Mouse (Mus musculus) limb, embryonic 12.5 days (tissue): Measurements from ENCODE around the gene Baiap3. TPM values are rescaled to one million over a fixed set of nuclear protein-coding genes. Genes with fewer than 3 reads are reported as not detected.

ENCODE experiments used
- ATAC-seq: fragments of 200-750 bp; cut with Nextera tagmentation; 2 replicates; pipeline ENCODE4 v1.8.0; 2017; ENCODE audit warnings: low read depth, moderate TSS enrichment; ENCODE audit not compliant: insufficient number of reproducible peaks, insufficient read depth, low FRiP score, low TSS enrichment
- H3K27ac ChIP-seq: fragments of 300-500 bp; sonication (generic); 2 replicates; pipeline ENCODE4 v1.5.1; 2016; ENCODE audit warnings: mild to moderate bottlenecking, moderate library complexity
- H3K27me3 ChIP-seq: fragments of 300-500 bp; sonication (generic); 2 replicates; pipeline ENCODE4 v1.6.1; 2016; ENCODE audit warnings: mild to moderate bottlenecking, moderate library complexity
- H3K36me3 ChIP-seq: fragments of 300-500 bp; sonication (generic); 2 replicates; pipeline ENCODE4 v1.6.1; 2016; ENCODE audit warnings: mild to moderate bottlenecking, moderate library complexity
- H3K4me1 ChIP-seq: fragments of 300-500 bp; sonication (generic); replicated peaks from 2 replicates; pipeline ENCODE4 v1.6.1; 2016
- H3K4me2 ChIP-seq: fragments of 300-500 bp; sonication (generic); 2 replicates; pipeline ENCODE4 v1.6.1; 2016; ENCODE audit warnings: mild to moderate bottlenecking, moderate library complexity
- H3K4me3 ChIP-seq: fragments of 300-500 bp; sonication (generic); replicated peaks from 2 replicates; pipeline ENCODE4 v1.5.1; 2016; ENCODE audit warnings: mild to moderate bottlenecking
- H3K9ac ChIP-seq: fragments of 300-500 bp; sonication (generic); replicated peaks from 2 replicates; pipeline ENCODE4 v1.6.1; 2016; ENCODE audit warnings: mild to moderate bottlenecking, moderate library complexity
- H3K9me3 ChIP-seq: fragments of 300-500 bp; sonication (generic); 2 replicates; pipeline ENCODE4 v1.6.1; 2016; ENCODE audit warnings: mild to moderate bottlenecking, moderate library complexity
- WGBS: fragments of 180-500 bp; shearing (Covaris S2); methylation state at CpG from one replicate; pipeline ENCODE4 v1.1.7; 2016; 5-methylcytosine and 5-hydroxymethylcytosine counted together
- polyA plus RNA-seq: library from polyadenylated mRNA; unstranded; fragments of >200 nt; fragmentation: Nextera tagmentation; extraction: Ambion mirVana; gene quantifications from 2 replicates; pipeline ENCODE4 v1.2.1, GENCODE M21; 2016

Gene Baiap3
- polyA plus RNA-seq = 1.6 and 2.5 TPM in 2 replicates

- peak; percentile 39 for ATAC-seq
- Histone ChIP-seq H3K4me3 (peak within 1 kb of the TSS; percentile 40), H3K9me3 (no peaks in the 10 kb centered on the region), H3K4me2 (peak within 1 kb of the TSS; percentile 72), H3K27me3 (peaks cover 61% of the 10 kb centered on the region), H3K27ac (no peak within 1 kb of the TSS), H3K9ac (peak within 1 kb of the TSS; percentile 53), H3K4me1 (peaks cover 24% of the 10 kb centered on the region), H3K36me3 (peaks cover 21% of the 10 kb centered on the region)
- WGBS = 5% methylated on average over 31 of the region's 35 CpGs
Measured at GRCm38 (mm10) chr17:25256140-25256754, at the start of gene Baiap3. Gene Baiap3 (minus strand): TSS chr17:25256364.

GRCm38 (mm10) chr17:25298094-25298493 lies 41.9 kb upstream of the Baiap3 start, which contains the start of gene Prss34:
Gene Prss34 (plus strand): TSS chr17:25298394.
- H3K36me3 ChIP-seq = no peaks in the 10 kb centered on the region
- WGBS = 68% methylated on average over 5 of the region's 5 CpGs
- no peak within 1 kb of the TSS for H3K27ac ChIP-seq
- no peak within 1 kb of the TSS for H3K9ac ChIP-seq
- ATAC-seq = no peak
- H3K9me3 ChIP-seq = no peaks in the 10 kb centered on the region
- H3K4me2 ChIP-seq = no peak within 1 kb of the TSS
- H3K4me3 ChIP-seq = no peak within 1 kb of the TSS
- no peaks in the 10 kb centered on the region for H3K4me1 ChIP-seq
- no peaks in the 10 kb centered on the region for H3K27me3 ChIP-seq

DNA sequence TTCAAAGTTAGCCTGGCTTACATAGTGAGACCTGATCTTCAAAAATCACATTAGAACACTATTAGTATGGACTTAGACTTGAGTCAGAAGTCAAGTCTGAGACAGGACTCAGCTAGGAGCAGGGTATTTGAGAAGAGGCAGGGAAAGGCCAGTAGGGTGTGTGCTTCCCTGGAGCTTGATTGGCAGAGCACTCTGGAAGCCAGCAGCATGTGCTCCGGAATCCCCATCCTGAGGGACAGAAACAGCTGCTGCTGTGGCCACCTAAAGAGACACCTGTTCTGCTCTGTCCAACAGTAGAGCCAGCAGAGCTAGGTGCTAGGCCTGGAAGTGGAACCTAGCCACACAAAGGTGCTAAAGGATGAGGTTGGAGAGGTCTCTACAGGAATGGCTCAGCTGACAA lies 37.9 kb upstream of the Baiap3 start:
- Histone ChIP-seq H3K27ac (no peak overlapping the region), H3K36me3 (no peaks in the 10 kb centered on the region), H3K9me3 (no peaks in the 10 kb centered on the region), H3K4me2 (no peak overlapping the region), H3K27me3 (0 out of 2 replicates have a peak, but pooled peaks cover 3% of the 10 kb centered on the region), H3K9ac (no peak overlapping the region), H3K4me3 (no peak overlapping the region), H3K4me1 (no peaks in the 10 kb centered on the region)
- 52% methylated on average over 1 of the region's 1 CpGs for WGBS
- no peak; the same call in 1 of the 2 replicates for ATAC-seq

GRCm38 (mm10) chr17:25293495-25293894 lies 37.3 kb upstream of the Baiap3 start:
- 0 out of 2 replicates have a peak, but pooled peaks cover 3% of the 10 kb centered on the region for H3K27me3 ChIP-seq

GRCm38 (mm10) chr17:25290411-25290810 lies 34.2 kb upstream of the Baiap3 start:
- no peaks in the 10 kb centered on the region for H3K9me3 ChIP-seq
- 0 out of 2 replicates have a peak, but pooled peaks cover 3% of the 10 kb centered on the region for H3K27me3 ChIP-seq
- H3K4me2 ChIP-seq = no peak overlapping the region
- H3K4me1 ChIP-seq = no peaks in the 10 kb centered on the region
- ATAC-seq = no peak
- H3K4me3 ChIP-seq = no peak overlapping the region
- H3K36me3 ChIP-seq = no peaks in the 10 kb centered on the region
- H3K27ac ChIP-seq = no peak overlapping the region
- no peak overlapping the region for H3K9ac ChIP-seq
- 35% methylated on average over 4 of the region's 4 CpGs for WGBS

More at GRCm38 (mm10) chr17:25293495-25293894, 37.3 kb upstream of the Baiap3 start:
- Histone ChIP-seq H3K4me1 (no peaks in the 10 kb centered on the region), H3K9ac (no peak overlapping the region), H3K36me3 (no peaks in the 10 kb centered on the region), H3K4me2 (no peak overlapping the region), H3K27ac (no peak overlapping the region), H3K9me3 (no peaks in the 10 kb centered on the region), H3K4me3 (no peak overlapping the region)
- ATAC-seq = no peak
- WGBS = 82% methylated on average over 5 of the region's 5 CpGs

- ATAC-seq = no peak
Measured at GRCm38 (mm10) chr17:25288842-25289241, 32.7 kb upstream of the Baiap3 start.

DNA sequence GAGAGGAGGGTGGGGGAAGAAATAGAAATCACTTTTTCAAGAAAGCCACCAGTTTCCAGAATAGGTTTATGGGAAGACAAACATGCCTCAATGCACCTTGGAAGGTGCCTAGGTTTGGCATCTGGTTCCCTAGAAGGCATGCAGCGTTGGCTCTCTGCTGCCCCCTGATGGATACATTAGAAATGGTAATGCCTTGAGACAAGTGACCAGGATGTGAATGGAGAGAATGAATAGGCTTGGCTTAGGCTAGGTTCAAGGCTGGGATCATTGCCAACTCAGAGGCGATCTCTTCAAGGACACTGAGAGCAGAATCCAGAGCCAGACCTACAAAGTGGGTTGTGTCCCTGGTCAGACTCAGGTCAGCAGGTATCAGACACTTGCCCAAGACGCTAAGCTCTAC lies 28.9 kb upstream of the Baiap3 start:
- 0 out of 2 replicates have a peak, but pooled peaks cover 4% of the 10 kb centered on the region for H3K9me3 ChIP-seq
- no peak overlapping the region for H3K4me2 ChIP-seq
- H3K9ac ChIP-seq = no peak overlapping the region
- H3K4me1 ChIP-seq = no peaks in the 10 kb centered on the region
- no peak overlapping the region for H3K27ac ChIP-seq
- H3K4me3 ChIP-seq = no peak overlapping the region
- ATAC-seq = no peak
- 24% methylated on average over 3 of the region's 3 CpGs for WGBS
- no peaks in the 10 kb centered on the region for H3K36me3 ChIP-seq
- H3K27me3 ChIP-seq = 0 out of 2 replicates have a peak, but pooled peaks cover 3% of the 10 kb centered on the region

More at GRCm38 (mm10) chr17:25288842-25289241, 32.7 kb upstream of the Baiap3 start:
- H3K4me1 ChIP-seq = no peaks in the 10 kb centered on the region
- no peak overlapping the region for H3K27ac ChIP-seq
- H3K36me3 ChIP-seq = no peaks in the 10 kb centered on the region
- 0 out of 2 replicates have a peak, but pooled peaks cover under 1% of the 10 kb centered on the region for H3K9me3 ChIP-seq
- H3K27me3 ChIP-seq = 0 out of 2 replicates have a peak, but pooled peaks cover 3% of the 10 kb centered on the region
- WGBS = 10% methylated on average over 4 of the region's 4 CpGs
- H3K4me3 ChIP-seq = no peak overlapping the region
- no peak overlapping the region for H3K9ac ChIP-seq
- no peak overlapping the region for H3K4me2 ChIP-seq

DNA sequence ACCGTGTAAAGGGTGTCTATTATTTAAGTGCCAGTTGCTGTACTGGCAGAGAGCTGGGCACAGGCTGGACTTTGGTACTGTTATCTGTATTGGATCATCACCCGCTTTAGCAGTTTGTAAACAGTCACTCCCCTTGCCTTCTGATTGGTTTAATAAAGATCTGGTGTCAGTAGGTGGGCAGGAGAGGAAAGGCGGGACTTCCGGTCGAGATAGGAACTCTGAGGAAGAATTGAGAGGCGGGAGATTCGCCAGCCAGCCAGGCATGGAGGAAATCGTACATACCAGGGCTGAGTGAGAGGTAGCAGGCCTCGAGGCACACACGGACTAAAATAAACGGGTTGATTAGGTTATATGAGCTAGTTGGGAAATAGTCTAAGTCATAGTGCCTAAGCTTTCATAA lies 26.0 kb upstream of the Baiap3 start:
- H3K4me1 ChIP-seq = no peaks in the 10 kb centered on the region
- no peak overlapping the region for H3K4me3 ChIP-seq
- no peaks in the 10 kb centered on the region for H3K36me3 ChIP-seq
- H3K27me3 ChIP-seq = no peaks in the 10 kb centered on the region
- H3K9me3 ChIP-seq = 0 out of 2 replicates have a peak, but pooled peaks cover 4% of the 10 kb centered on the region
- no peak overlapping the region for H3K27ac ChIP-seq
- H3K9ac ChIP-seq = no peak overlapping the region
- no peak overlapping the region for H3K4me2 ChIP-seq
- ATAC-seq = no peak
- 43% methylated on average over 11 of the region's 11 CpGs for WGBS

GRCm38 (mm10) chr17:25275833-25276232 lies 19.7 kb upstream of the Baiap3 start:
- 95% methylated on average over 3 of the region's 3 CpGs for WGBS
- no peak overlapping the region for H3K9ac ChIP-seq

DNA sequence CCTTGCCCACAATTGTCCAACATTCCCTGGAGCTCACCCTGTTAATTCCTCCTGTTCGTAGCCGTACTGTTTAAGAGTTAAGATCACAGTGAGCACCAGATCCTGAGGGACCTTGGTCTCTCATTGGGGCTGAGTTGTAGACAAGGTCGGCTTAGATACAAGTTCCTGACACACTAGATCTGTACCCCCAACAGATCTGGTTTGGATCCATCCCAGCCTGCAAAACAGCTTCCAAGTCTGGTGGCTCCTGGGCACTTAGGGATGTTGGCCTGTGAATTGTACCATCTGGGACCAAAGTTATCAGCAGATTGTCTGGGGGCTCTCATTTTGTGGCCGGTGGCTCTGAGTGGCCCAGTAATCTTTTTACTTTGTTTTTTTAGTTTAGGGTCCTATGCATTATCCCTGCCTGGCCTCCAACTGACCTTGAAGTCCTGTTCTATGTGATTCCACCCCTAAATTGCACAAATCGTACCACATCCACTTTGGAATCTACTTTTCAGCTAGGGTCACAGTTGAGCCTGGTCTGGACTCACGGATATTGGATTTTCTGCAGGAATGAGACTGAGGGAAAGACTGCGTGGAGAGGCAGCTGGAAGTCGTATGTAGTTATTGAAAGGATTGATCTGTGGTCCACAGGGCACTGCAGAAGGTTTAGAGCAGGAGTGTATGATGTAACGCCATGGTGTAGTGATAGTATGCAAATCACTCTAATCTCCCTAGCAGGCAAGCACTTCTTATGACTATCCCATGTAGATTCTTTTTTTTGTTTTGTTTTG lies 18.6 kb upstream of the Baiap3 start, which contains the start of gene Ube2i:
TSS of gene Ube2i (minus strand) at position 52 of the 776 bp plus-strand sequence.
- Histone ChIP-seq H3K36me3 (peaks cover 12% of the 10 kb centered on the region), H3K27me3 (no peaks in the 10 kb centered on the region), H3K4me3 (peak within 1 kb of the TSS; percentile 97), H3K4me1 (peaks cover 28% of the 10 kb centered on the region), H3K9ac (peak within 1 kb of the TSS; percentile 98), H3K27ac (peak within 1 kb of the TSS; percentile 99), H3K4me2 (peak within 1 kb of the TSS; percentile 97), H3K9me3 (no peaks in the 10 kb centered on the region)
- ATAC-seq = no peak
- WGBS = 81% methylated on average over 9 of the region's 9 CpGs

More at GRCm38 (mm10) chr17:25275833-25276232, 19.7 kb upstream of the Baiap3 start:
- H3K36me3 ChIP-seq = peaks cover 2% of the 10 kb centered on the region; the same call in 1 of the 2 replicates
- H3K9me3 ChIP-seq = no peaks in the 10 kb centered on the region
- no peak overlapping the region for H3K4me3 ChIP-seq
- H3K27ac ChIP-seq = no peak overlapping the region
- no peak overlapping the region for H3K4me2 ChIP-seq
- ATAC-seq = no peak
- H3K27me3 ChIP-seq = no peaks in the 10 kb centered on the region
- H3K4me1 ChIP-seq = peaks cover 21% of the 10 kb centered on the region
